Mouse (Mus musculus): Measurements from ENCODE around the gene Kndc1.

The Kndc1 gene

DNA sequence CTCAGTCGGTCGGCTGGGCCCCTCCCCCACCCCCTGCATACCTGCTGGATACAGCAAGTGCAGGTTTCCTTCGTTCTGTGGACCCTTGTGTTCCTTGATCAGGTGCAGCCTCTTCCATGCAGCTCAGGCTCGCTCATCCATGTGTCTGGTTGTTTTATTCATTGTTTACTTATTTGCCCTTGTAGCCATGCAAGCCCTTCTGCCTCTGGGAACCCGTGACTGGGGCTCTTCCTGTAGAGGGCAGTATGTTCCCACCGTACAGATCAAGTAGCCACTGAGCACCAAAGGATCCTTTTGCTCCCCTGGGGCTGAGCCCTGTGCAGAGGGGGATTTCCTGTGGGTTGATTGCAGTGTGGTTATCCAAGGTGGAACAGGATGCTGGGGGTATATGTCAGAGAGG lies 11.2 kb downstream of the Kndc1 start:
- peak; percentile 76 for DNase-seq (ENCODE audit: low spot score)

DNA sequence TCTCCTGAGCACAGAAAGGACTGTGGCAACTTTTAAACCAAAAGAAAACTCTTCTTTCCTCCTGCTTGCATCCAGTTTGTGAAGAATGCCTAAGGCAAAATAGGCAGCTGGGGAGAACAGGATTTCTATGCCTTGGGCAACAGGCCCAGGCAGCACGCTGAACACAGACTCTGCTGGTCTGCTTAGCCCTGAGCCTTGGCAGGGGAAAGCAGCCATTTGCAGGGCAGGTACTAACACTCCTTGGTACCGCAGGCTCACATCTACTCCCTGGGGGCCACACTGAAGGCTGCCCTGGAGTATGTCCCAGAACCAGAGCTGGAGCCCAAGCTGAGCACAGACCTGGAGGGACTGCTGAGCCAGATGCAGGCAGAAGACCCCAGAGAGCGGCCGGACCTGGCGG lies 13.7 kb downstream of the Kndc1 start:
- no peak for DNase-seq (ENCODE audit: low spot score)

DNA sequence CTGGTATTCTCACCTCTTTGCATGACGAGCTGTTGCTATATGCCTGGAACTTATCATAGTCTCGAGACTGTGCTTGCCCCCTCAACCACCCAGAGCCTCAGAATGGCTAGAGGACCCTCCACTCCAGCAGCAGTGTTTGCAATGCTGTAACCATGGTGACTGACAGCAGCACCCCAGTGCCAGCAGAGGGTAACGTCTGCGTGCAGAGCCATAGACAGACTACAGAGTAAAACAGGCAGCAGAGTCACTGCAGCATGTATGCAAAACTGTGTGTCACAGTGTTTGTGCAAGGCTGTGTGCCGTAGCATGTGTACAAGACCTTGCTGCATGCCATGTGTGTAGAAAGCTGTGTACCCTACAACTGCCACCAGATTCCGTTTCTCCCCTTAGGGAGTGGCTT lies 15.0 kb downstream of the Kndc1 start:
- DNase-seq (ENCODE audit: low spot score), result no peak

DNA sequence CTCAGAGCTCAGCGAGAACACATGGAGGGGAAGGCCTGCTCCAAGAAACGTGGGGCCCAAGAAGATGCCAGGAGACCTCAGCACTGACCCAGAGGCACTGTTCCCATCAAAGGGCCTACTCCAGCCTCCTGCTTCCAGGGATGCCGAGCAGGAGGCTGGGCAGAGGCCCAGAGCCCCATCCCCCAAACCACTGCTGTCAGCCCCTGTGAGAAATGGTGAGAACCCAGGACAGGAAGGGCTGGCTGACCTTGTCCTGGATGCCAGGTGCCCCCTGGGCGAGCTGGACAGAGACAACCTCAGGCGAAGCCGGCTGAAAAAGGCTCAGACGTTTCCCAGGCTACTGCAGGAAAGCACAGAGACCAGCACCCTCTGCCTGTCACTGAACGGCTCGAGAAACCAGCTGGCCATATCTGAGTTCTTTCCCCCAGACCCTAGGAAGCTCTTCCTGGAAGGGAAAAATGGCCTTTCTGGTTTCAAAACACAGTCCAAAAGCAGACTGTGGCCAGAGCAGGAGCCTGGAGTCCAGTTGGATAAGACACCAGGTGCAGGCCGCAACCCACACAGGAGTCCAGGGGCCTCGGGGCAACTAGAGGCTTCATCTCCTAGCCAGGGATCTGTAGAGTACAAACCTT lies 15.8 kb downstream of the Kndc1 start:
- DNase-seq (ENCODE audit: low spot score), result no peak

DNA sequence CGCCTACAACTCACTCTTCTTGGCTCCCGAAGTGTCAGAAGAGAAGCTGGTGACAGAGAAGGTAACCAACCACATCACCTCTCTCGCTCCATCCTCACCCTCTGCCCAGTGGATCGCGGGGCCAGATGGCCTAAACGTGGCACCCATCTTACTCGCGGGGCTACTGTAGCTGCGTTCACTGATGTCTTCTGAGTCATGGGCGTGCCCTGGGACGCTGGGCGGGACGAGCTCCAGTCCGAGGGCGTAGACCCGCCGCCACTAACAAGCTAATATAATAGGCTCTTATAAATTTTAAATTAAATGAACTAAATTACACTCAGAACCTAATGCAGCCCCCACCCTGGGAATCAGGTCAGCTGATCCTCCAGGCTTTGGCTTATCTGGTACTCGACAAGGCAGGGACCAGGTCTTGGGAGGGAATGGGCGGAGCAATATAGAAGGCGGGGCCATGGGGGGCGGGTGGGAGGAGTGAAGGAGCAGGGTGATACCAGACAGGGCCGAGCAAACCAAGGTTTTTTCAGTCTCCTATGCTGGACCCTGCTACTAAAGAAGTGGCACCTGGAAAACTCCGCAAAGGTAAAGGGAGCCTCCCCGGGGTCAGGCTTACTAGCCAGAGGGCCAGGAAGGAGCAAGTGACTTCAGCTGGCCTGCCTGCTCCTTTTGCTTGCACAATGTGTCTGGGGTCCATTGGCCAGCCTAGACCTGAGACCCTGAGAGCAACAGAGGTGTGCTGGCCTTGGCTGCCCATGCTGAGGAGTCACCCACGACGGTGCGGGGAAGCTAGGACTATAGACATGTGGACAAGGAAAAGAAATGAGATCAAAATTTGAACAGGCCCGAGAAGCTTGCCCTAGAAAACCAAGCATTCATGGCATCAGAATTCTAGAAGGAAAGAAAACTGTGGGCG lies 19.9 kb downstream of the Kndc1 start:
- DNase-seq (ENCODE audit: low spot score), result peak; percentile 60

DNA sequence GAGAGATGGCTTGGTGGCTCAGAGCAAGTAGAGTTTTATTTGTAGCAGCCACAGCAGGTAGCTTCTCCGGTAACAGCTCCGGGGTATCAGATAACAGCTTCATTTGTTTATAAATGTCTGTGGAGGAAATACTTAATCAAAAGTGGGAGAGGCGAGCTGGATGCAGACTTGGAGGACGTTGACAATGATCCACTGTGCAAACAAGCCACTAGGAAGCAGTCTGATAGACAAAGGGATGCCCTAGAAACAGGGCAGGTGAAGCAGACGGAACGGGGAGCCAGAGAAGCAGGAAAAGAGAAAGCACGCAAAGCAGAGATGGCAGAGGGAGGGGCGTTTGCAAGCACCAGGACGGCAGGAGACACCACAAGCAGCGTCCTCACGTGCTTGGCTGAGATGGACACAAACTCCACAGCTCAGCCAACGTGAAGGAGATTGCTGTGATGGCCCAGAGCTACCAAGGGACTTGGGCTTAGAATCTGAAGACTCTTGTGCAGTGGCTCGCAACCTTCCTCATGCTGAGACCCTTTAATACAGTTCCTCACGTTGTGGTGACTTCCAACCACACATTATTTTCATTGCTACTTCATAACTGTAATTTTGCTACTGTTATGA lies 21.3 kb downstream of the Kndc1 start:
- DNase-seq (ENCODE audit: low spot score), result peak; percentile 12

DNA sequence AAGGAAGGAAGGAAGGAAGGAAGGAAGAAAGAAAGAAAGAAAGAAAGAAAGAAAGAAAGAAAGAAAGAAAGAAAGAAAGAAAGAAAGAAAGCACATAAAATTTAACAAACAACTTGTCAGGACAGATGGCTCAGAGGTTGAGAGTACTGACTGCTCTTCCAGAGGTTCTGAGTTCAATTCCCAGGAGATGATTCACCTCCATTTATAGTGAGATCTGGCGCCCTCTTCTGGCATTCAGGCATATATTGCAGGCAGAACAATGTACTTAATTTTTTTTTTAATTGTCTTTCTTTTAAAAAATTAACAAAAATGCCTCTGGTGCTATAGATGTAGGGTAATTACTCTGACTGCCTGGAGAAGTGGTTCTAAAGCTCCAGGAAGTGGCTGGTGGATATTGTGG lies 21.8 kb downstream of the Kndc1 start:
- DNase-seq (ENCODE audit: low spot score), result no peak

DNA sequence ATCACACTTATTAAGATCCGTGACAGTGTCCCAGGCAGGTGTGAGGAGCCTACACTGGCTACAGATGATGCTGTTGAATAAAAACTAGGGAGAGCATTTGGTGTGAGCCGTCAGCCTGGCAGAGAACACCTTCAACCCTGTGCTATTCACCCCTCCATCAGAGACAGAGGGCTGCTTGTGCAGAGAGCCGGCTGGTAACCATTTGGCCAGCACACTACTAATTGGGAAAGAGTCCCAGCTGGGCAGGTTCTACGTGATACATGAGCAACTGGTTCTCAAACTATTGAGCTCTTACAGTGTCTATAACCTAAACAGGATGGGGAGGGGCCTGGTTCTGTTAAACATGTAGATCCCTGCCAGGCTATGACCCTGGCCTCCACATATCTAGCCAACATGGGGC lies 23.8 kb downstream of the Kndc1 start:
- DNase-seq (ENCODE audit: low spot score), result no peak

DNA sequence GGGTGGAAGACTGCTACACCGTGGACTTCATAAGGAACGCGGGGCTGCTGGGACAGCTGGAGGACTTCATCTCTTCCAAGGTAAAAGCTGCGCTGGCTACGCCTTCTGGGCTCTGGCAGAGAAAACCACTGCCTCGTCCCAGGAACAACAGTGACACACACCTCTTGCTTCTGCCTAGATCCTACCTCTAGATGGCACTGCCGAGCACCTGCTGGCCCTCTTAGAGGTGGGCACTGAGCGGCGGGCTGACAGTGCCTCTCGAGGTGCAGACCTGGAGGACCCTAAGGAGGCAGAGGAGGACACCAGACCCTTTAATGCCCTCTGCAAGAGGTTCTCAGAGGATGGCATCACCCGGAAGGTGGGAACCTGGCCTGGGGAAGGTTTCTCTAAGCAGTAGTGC lies 36.2 kb downstream of the Kndc1 start:
- peak; percentile 78 for DNase-seq (ENCODE audit: low spot score)

DNA sequence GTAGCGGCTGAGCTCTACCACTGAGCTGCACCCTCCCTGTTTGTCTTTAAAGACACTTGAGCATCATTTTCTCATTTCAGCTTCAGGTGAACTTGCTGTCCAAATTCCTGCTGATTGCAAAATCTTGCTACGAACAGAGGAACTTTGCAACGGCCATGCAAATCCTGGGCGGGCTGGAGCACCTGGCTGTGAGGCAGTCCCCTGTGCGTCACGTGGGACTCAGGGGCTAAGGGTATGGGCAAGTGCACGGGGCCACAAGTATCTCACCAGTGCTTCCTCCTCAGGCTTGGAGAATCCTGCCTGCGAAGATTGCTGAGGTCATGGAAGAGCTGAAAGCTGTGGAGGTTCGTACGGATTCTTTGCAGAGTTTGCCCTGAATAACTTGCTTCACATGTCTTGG lies 42.2 kb downstream of the Kndc1 start:
- DNase-seq (ENCODE audit: low spot score), result no peak

DNA sequence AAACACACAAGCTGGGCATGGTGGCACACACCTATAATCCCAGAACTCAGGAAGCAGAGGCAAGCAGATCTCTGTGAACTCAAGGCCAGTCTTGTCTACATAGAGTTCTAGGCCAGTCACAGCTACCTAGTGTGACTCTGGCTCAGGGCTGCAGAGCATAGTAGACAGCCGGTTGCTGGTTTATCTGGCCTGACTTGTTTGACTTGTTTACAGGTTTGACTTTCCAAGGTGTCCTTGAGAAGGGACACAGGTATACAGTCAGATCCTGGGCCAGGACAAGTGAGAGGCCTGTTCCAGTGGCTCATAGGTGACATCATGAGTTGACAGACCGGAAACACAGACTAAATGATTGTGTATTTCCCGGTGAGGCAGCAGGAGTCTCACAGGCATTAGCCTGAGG lies 42.6 kb downstream of the Kndc1 start:
- DNase-seq (ENCODE audit: low spot score), result no peak

DNA sequence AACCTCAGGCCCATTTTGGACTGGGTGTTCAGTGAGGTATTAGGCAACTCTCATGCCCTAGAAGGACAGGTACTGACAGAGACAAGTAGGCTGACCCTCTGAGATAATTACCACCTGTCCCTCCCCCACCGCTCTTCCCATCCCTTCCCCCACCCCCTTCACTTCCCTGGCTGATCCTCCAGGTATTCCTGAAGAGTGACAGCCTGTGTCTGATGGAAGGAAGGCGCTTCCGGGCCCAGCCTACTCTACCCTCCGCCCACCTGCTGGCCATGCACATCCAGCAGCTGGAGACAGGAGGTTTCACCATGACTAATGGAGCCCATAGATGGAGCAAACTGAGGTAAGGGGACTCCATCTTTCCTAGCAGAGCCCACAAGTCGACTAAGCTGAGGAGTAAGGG lies 43.3 kb downstream of the Kndc1 start:
- DNase-seq (ENCODE audit: low spot score), result no peak

DNA sequence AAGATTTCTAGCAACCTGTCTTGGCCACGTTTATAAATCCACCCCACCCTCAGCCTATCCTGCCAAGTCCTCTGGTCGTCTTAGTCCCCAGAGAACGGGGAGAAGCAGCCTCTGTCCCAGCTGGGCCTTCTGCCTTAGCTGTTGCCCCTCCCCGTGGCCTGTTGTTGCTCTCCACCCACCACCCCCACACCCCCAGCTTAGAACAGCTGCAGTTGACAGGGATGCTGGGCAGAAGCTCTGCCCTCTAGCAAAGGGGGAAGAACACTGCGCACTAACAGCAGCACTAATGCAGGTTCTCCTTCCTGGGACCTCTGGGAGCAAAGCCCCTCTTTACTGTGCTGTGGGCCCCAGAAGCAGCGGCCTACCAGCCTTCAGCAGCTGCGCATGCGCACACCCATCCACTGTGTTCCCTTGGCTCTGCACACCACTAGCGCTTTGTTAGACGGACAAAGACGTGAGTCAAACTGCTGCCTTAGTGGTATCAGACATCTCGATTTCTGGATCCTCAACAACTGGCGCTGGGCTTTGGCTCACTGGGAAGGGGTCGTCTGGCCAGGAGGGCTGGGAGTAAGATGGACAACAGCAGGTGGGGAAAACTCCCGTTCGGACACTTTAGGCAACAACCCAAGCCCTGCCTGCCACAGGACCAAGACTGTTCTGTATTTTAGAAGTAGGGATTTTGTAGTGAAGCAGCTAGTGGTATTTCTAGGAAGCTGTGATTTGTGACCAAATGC lies 46.1 kb downstream of the Kndc1 start:
- no peak for DNase-seq (ENCODE audit: low spot score)

DNA sequence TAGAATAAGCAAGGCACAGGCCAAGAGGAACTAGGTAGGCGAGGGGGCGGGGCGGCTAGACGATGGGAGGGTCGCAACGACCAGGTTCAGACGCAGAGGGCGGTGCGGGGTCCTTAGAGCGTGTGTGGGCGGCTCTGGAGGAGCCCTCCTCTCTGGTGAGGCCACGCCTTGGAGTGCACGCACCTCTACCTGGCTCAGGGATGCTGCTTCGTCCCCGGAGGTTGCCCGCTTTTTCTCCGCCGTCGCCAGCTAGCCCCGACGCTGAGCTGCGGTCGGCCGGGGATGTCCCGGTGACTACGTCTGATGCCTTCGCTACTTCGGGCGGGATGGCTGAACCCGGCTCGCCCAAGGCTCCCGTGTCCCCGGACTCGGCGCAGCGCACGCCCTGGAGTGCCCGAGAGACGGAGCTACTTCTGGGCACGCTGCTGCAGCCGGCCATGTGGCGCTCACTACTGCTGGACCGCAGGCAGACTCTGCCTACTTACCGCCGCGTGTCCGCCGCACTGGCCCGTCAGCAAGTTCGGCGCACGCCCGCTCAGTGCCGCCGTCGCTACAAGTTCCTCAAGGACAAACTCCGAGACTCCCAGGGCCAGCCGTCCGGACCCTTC lies 49.3 kb downstream of the Kndc1 start, which contains the start of gene Utf1:
Gene Utf1, plus strand, starts transcription at position 116 of the 608 bp plus-strand sequence.
- peak; percentile 44 for DNase-seq (ENCODE audit: low spot score)

DNA sequence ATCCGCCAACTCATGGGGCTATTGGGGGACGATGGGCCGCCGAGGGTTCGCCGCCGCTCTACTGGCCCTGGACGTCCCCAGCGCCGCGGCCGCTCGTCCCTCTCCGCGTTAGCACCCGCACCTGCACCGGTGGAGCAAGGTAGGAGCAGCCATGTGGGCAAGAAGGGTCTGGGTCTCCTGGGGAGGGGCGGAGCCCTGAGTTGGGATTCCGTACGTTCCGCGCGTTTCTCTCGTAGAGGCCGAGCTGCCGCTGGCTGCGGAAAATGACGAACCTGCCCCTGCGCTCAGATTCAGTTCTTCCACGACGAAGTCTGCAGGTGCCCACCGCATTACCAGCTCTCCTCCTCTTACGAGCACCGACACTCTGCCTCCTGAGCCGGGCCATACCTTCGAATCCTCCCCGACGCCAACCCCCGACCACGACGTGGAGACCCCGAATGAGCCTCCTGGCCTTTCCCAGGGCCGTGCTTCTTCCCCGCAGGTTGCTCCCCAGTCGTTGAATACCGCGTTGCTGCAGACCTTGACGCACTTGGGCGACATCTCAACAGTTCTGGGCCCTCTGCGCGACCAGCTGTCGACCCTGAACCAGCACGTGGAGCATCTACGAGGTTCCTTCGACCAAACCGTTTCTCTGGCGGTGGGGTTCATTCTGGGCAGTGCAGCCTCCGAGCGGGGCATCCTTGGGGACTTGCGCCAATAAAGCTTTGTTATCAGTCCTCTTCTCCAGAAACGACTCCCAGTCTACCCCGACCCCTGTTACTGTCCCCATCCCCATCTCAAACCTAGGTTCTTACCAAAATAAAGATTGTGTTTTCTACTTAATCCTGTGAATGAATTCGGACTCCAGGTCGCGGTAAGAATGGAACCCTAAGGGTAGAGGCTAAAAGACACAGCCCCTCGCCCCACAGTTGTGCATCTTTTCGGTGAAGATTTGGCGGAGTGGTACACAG lies 50.1 kb downstream of the Kndc1 start:
- no peak for DNase-seq (ENCODE audit: low spot score)

DNA sequence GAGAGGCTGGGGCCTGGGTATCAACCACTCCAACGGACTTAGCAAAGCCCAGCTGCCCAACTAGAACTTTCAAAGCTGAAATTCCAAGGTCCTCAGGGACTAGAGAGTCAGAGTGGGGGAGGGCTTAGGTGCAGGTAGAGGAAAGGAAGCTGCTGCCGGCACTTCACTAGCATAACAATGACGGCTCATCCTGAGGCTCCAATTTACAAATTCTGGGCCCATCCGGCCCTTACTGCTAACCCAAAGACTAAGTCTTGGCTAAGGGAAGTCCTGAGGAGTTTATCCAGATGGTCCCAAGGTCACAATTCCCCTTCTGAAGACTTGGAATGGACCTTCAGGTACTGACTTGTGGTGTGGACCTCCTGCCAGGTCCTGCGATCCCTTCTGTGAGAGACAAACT lies 51.0 kb downstream of the Kndc1 start:
- no peak for DNase-seq (ENCODE audit: low spot score)

DNA sequence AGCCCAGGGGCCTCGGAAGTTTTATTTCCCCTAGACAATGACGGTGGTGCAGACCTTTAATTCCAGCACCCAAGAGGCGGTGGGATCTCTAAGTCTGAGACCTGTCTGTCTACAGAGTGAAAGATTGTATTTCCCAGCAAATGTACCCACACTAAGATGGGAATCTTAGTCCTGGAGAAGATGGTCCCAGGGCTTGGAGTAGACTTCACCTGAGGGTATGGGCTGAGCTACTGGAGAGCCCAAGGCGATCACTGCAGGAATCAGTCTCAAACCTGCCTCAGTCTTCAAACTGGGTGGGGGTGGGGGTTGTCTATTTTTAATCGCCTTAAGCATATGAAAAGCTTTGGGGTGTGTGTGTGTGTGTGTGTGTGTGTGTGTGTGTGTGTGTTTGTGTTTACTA lies 51.5 kb downstream of the Kndc1 start:
- DNase-seq (ENCODE audit: low spot score), result no peak

DNA sequence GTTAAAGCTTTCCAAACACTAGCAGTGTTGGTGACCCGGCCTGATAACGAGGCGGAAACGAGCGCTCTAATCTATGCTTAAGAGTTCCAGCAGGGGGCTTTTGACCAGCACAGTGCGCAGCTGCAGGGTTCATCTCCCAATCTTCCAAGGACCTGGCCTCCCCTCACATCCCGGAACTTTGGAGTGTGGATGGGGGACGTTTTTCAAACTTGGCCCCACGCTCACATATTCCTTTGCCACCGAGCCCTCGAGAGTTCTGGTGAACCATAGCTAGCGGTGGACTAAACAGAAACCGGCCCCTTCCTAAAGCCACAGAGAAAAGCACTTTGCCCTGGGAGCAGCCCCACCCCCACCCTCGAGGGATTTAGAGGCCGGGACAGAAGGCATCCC lies 55.4 kb downstream of the Kndc1 start:
- DNase-seq (ENCODE audit: low spot score), result peak; percentile 84

DNA sequence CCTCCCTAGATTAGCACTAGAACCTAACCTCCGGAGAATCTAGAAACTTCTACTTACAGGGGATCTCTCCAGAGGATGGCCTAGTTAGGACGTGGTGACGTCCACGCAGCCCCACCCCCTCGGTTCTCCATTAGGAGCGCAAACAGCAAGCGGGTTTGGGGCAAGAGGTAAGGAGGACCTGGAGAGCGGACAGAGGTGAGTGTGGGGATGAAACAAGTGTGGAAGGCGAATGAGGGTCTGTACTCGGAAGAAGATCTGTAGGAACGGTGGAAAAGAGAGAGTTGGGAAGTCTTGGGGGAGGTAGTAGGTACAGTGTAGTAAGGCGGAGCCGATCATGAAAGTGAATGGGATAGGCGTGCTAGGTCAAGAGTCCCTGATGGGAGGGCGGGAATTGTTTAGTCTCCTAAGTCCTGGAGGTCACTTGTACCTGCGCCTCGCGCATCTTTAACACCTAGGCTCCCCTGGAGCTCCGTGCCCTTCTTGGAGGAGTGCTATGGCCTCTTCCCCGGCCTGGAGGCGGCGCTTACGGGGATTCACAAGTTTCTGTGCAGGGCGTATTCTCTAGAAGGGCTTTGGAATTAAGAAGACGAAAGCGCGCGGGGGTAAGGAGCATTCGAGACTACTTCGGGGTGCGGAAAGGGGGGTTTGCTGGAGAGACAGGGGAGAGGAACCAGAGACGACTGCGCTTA lies 55.9 kb downstream of the Kndc1 start:
- peak; percentile 38 for DNase-seq (ENCODE audit: low spot score)

DNA sequence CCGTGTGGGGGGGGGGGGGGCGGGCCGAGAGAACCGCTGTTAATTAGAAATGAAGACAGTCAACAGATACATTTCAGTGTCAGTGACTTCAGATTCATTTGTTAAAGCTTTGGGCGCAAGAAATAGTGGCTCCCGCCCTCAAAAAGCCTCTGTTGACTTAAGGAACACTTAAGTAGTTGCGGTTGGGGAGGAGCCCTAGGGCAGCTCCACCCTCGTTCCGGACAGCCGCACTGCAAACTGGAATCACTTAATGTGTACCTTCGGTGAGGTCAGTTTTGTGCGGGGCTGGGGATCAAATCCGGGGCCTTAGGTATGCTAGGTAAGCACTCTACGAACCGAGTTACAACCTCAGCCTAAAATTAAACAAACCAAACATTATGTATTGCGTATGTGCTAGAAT lies 56.6 kb downstream of the Kndc1 start:
- DNase-seq (ENCODE audit: low spot score), result no peak

Measured in retina, embryonic 14.5 days (tissue).